Mouse (Mus musculus) adrenal gland, postnatal 36 days (tissue): ENCODE results near the gene Tceal1. TPM values are rescaled to one million over a fixed set of nuclear protein-coding genes. Genes with fewer than 3 reads are reported as not detected.
"Not testable (repeated sequence)": the region's sequence is repeated elsewhere in the genome, so short reads cannot be mapped to it uniquely, and the experiment has no call there.

Source experiments
- DNase-seq, 2 experiments: peaks; one replicate each; pipeline ENCODE4 v3.0.0; 2021; ENCODE audit warnings: mixed read lengths in 1 of 2
- long read RNA-seq, 2 experiments: library from polyadenylated mRNA; stranded (forward); transcript quantifications; one replicate each; pipeline ENCODE4 v2.0.0; 2021; ENCODE audit warnings: borderline sequencing depth in 2 of 2
- total RNA-seq, 2 experiments: library from RNA; stranded (reverse); gene quantifications; 2 replicates each; pipeline ENCODE4 v1.2.3; 2021

The Tceal1 gene
- total RNA-seq = 10 to 100 TPM; 12.6 to 14.0 TPM
- long read RNA-seq, experiment 1, transcript Tceal1-201 (2 exons, 2,803 nt) = major isoform, 27 of 31 reads
- long read RNA-seq, experiment 1, partial matches to known transcripts = 2 of 31 reads
- long read RNA-seq, experiment 1, other reads (novel, unspliced or antisense) = 2 of 31 reads
- long read RNA-seq, experiment 2, transcript Tceal1-201 (2 exons, 2,803 nt) = major isoform, 8 of 9 reads
- long read RNA-seq, experiment 2, partial matches to known transcripts = 0 of 9 reads
- long read RNA-seq, experiment 2, other reads (novel, unspliced or antisense) = 1 of 9 reads

DNA sequence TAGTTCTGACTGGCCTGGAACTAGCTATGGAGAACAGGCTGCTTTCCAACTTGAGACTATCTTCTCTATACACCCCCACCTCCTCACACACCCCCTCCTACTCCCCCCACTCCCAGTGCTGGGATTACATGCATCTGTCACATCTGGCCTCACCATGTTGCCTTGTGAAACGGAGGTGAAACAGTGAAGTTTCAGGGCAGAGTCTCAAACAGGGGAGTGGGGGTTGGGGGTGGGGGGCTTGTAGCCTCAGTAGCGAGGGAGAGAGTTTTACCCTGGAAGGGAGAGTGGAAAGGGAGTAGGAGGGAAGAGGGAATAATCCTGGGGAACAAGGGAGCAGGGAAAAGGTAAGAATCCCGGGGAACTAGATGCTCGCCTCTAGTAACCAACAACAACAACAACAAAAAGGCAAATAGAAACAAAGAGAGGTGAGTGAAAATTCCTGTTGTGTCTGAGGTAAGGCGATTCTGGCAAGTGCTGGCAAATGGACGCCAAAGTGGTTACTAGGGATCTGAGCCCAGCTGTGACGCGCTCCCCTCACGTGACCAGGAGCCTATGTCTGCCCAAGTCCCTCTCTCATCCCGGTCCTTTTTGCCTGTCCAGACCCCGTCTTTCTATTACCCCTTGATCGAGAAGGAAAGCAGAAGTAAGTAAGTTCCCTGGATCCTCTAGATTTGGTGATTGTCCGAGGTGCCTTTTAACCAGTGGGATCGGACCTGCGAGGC, at the start of gene Tceal1:
Gene Tceal1, plus strand, starts transcription at position 537 of the 722 bp plus-strand sequence.
- peak; percentile 68 to 78 for DNase-seq

DNA sequence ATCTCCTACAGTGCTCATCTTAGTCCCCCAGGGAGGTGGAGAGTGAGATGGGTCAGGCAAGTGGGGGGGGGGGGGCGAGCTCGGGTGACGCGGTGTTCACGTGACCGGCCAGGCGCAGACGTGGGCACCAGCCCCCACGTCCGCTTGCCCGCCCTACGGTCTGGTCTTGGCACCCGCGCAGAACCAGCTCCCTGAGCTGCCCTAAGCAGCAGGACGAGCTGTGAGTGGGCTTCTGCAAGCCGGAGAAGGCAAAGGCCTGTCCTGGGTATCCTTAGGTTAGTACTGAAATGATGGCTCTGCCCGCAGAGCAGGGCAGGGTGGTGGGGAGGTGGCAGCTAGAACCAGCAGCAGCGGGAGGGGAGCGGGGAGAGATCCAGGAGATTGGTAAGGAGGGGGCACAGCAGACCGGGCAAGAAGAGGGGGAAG, 41.5 kb upstream of the Tceal1 start:
- peak; percentile 18 to 27 for DNase-seq

DNA sequence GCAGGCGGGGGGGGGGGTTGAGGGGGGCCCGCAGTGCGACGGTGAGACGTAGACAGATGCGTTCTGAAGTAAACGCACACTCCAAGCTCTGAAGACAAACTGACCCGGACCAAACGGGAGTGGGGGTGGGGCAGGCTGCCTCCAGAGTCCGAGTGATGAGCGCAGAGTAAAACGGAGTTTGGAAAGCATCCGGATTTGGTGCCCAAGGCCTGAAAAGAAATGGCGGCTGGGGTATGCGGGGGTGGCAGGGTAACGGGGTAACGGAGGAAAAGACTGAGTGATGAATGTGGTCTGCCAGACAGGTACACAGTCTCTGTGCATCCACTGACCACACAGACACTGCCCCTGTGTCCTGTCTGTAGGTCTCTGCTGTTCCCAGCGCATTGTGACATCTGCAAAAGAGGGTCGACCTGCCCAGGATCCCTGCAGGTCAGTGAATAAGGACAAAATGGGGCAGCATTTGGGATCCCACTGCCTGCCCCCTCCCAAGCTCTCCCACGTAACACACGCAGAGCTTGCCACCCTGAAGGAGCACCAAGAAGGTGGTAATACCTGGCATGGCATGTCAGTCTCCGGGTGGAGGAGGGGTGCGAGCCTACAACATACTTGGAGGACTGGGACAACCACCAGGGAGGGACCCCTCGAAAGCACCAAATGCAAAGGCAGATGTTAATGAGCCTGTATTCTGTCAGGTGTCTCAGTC, 40.9 kb upstream of the Tceal1 start:
- peak; percentile 24 to 43 for DNase-seq

DNA sequence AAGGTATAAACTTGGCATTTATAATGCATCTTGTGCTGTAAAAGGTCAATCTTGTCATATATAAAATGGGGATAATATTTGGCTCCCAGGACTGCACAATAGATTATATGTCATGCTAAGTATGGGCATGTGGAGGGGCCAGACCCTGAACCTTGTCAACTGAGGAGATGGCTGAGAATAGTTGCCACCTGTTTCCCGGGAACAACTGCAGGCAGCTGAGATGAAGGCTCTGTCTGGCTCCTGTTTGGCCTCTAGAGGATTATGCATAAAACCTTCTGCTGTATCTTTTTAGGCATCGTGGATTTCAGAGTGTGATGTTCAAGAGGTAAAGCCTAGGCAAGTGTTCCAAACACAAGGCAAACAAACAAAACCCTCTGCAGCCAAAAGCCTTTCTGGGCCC, 39.0 kb upstream of the Tceal1 start:
- no peak for DNase-seq

DNA sequence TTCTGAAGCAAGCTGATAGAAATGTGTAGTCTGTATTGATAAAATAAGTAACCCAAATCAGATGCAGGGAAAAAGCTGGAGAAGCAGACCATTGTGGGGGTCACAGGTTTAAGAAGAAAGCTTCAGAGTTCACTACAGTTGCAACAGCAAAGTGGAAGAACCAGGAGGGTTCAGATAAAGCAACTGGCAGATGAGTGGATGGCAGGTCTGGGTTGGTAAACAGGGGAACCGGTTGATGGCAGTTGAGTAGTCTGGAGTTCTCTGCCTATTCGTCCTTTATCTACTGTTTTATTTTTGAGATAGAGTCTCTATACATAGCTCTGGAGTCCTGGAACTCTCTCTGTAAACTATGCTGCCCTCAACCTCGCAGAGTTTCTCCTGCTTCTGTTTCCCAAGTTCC, 26.8 kb upstream of the Tceal1 start:
- no peak for DNase-seq

DNA sequence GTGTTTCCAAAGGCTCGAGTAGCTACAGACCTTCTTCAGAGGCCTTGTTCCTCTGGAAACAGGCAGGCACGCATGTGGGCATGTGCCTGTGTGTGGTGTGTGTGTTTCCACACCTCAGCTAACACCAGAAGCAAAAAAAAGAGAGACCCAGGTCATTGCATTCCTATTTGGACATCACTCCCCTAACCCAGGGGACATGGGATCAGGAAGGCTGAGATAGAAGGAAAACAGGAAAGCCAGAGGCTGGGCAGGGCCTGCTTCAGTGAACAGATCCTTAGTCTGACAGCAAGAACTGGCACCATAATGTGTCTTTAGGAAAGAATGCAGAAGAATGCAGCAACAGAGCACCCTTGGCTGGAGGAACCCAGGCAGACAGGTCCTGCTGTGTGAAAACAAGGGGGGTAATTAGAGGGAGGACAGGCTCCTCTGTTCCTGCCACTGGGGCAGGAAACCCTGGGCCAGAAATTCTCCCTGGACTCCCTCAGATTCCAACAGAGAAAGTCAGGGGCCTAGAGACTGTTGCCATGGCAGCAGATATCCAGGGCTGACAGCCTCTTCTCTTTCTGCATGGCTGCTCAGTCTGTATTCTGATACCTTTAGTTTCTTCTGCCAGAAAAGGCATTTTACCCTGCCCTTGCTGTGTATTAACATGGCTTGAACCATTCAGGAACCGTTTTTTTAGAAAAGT, 16.0 kb upstream of the Tceal1 start:
- not testable (repeated sequence) for DNase-seq

DNA sequence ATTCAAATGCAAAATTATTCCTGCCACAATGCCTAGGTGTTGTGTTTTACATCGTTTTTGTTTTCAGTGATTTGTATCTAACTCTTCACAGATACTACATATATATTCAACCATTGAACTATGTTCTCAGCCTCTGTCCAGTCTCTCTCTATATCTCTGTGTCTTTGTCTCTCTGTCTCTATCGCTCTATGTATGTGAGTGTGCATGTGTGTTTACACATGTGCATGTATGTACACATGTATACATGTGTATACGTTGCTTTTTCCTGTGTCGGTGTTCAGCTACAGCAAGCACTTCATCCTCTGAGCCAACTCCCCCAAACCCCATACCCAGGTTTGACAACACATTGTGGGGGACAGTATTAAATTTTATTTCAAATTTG, 15.5 kb upstream of the Tceal1 start:
- no peak for DNase-seq

DNA sequence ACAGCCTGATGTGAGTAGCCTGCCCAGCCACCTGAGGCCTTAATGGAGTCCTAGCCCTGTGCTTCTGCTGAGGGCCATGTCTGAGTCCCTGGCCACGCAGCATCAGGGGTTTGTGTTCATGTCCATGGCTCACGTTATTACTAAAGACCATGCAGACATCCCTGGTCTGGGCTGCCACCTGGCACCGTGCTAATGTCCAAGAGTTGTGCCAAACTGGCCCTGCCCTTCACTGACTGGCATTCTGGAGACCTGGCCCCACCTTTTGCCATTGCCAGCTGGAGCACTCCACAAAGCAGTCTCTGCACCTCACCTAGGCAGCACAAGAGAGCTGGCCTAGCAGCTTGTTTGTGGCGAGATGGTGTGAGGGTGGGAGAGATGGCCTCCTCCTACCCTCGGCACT, 14.6 kb upstream of the Tceal1 start:
- DNase-seq = no peak

DNA sequence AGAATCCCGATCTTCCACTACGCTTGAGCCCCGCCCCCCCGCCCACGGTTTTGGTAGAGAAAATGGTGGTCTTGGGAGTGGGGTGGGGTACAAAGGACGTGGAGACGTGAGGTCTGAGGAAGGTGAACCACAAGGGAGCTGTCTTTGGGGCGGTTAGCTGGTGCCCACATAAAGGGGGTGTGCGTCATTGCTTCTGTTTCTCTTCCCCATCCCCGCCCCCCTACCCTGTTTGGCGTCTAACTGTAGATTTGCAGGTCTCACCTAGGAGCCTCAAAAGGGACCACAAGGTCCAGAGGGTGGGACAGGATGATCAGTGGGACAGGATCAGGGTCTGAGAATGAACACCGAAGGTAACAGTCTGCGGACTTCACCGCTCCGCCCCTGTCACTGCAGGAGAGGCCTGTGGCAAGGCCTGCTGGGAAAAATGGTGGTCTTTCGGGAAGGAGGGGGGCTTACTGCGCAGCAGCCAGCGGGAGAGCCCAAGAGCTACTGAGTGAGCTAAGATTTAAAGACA, 443 bp downstream of the Tceal1 start:
- peak; percentile 28 to 48 for DNase-seq

DNA sequence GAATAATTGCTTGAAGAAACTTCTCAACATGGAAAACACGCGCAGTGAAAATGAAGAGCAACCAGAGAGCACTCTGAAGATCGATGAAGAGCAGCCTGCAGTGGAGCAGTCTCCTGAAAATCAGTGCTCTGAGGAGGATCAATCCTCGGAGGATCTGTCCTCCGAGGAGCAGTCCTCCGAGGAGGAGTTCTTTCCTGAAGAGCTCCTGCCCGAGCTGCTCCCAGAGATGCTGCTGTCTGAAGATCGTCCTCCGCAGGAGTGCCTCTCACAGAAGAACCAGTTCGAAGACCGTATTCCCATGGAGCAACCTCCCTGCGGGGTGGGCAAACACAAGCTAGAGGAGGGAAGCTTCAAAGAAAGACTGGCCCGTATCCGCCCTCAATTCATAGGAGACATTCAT, 1.0 kb downstream of the Tceal1 start:
- DNase-seq = peak in 1 of 2 experiments; percentile 3

DNA sequence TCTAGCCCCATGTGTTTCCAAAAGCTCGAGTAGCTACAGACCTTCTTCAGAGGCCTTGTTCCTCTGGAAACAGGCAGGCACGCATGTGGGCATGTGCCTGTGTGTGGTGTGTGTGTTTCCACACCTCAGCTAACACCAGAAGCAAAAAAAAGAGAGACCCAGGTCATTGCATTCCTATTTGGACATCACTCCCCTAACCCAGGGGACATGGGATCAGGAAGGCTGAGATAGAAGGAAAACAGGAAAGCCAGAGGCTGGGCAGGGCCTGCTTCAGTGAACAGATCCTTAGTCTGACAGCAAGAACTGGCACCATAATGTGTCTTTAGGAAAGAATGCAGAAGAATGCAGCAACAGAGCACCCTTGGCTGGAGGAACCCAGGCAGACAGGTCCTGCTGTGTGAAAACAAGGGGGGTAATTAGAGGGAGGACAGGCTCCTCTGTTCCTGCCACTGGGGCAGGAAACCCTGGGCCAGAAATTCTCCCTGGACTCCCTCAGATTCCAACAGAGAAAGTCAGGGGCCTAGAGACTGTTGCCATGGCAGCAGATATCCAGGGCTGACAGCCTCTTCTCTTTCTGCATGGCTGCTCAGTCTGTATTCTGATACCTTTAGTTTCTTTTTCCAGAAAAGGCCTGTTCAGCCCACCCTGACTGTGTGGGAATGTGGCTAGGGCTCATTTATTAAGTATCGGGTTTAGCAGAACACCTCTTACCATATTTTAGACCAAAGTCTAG, 7.1 kb downstream of the Tceal1 start:
- not testable (repeated sequence) for DNase-seq

DNA sequence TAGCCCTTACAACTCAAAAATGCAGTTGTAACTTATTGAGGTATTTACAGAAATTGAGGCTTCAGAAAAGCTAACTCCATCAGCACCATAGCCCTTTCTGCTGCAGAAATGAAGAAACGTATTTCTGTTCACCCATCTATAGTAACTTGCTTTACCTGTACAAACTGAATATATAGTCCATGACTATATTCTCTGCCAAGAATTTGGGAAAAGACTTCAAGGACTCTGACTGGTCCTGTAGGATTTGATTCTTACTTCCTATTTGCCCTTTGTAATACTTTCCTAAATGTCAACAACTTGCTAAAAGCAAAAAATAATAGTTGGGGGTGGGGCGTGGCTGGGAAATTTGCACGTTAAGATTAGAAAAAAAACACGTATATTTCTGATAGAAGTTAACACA, 24.2 kb downstream of the Tceal1 start:
- DNase-seq = no peak

DNA sequence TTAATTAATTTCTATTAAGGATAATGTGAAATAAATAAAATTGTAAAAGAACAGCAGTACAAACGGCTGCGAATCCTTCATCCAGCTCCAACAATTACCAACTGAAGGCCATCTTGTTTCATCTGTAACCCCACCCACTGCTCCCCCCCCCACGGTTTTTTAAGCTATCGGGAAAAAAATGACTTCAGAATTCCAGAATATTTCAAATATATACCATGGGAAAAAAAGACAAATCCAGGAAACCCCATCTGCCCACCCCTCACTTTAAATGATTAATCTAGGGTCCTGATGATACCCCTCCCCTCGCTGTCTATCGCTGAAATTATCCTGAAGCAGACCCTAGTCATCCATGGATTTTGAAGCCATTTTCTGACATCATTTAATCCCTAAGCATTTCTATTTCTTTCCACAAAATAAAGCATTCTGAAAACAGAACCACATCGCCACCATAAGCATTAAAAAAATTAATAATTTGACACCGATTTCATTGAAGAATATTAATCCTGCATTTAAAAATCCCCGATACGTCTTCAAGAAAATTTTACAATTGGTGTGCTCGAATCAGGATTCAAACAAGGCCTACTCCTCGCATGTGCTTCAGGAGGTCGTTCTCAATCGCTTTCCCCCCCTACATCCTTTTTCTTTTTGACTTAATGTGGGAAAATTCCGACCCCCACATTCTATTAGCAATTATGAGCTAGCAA, 32.5 kb downstream of the Tceal1 start:
- DNase-seq = no peak

DNA sequence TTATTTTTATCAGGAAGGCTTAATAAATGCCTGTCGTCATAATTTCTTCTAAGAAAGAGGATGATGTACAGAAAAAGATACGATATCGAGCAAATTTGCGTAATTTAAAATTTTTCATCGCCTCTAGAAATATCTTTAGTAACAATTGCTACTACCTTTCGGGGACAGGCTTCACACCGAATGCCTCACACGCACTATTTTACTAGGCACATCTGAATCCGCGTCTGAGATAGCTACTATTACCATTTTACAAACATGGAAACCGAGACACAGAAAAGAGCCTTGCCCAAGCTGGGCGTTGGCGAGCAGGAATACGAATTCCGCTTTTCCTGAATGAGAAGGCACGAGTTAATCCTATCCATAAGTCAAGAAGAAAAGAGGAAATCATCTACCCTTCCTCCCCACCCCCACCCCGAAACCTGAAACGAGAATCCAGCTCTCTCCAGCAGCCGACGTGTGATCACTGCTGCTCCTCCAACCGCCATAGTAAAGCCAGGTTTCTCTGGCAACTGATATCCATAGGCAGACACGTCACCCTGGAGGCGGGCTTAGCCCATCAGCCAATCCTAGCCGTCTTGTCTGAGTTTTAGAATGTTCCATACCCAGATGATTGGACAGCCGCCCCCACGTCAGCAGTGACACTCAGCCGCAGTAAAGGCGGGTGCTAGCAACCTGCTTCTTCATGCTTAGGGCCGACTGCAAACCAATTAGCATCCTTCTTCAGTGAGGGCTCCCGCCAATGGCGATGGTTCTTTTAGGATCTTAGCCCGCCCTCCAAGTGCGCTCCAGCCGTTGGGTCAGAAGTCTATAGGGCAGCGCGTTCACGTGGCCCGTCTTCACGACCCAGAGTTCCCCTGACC, 33.2 kb downstream of the Tceal1 start:
- DNase-seq = peak; percentile 91 to 92

DNA sequence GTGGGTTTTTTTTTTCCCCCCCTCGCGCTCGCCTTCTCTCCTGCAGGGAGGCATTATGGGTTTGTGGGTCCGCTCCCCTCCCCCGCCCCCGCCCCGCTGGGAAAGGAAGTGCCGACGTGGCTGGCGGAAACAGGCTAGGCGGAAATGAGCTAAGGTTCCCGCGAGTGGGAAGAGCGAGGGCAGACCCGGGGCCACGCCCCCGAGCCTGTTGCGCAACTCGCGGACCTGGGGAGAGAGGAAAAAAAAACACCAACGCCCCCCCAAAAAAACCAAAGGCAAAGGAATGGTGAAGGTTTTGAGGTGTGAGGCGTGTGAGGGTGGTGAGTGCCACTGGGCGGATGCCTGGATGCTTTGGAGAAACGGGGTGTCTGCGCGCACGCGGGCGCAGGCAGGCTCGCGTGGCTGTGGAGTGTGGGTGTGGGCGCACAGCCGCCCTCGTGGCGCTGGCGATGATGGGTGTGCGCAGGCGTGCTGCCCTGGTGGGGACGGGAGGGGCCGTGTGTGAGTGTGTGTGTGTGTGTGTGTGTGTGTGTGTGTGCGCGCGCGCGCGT, 33.9 kb downstream of the Tceal1 start:
- DNase-seq = peak; percentile 89 to 92

DNA sequence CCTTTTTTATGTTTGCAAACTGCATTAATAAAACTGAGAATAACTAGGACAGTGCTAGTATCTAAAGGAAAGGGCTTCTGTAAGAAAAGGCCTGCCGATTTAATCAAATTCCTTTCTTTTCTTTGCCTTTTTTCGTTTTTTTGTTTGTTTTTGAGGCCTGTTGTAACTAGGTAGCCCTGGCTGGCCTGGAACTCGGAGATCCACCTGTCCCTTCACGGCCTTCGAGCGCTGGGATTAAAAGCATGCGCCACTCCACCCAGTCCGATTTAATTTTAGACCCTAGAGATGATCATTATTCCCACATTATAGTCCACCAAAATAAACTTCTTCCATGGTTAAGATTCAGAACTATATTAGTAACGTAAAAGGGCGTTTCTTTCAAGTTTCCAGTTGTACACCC, 34.5 kb downstream of the Tceal1 start:
- no peak for DNase-seq

DNA sequence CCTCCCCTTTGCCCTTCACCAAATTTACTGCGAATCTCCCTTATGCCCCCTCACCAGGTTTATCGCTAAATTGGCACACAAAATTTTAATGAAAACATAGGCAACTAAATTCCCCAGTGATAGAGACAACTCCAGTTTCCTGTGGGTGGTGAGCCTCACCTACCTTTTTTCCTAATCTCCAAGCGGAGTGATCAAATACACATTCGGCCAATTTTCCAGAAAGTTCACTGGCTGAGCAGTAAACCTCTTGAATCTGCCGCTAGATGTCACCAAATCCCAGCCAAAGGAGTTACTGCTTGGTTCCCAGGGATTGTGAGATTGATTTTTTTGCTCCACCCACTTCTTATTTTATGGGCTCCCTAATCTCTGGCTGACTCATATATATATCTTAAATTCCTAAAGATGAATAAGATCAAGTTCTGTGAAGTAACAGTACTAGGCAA, 34.9 kb downstream of the Tceal1 start:
- DNase-seq = peak; percentile 47 to 75

DNA sequence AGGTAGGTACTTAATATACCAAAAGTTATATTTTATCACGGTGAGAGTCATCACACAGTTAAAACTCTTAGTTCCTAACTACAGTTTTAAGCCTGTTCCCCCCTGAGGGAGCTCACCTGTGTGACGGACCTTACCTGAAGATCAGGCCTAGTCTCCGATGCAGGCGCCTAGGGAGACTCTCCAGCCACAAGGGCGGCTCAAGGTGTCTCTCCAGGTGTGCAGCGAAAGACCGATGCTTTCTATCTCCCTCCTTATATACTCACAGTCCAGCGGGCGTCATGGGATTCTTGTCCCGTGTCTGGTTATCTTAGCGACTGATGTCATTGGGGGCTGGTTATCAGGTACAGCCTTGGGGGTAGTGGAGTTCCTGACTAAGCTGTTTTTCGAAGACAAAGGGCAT, 35.7 kb downstream of the Tceal1 start, which contains the start of gene Morf4l2:
Gene Morf4l2, minus strand, starts transcription at position 232 of the 400 bp plus-strand sequence.
- no peak for DNase-seq

DNA sequence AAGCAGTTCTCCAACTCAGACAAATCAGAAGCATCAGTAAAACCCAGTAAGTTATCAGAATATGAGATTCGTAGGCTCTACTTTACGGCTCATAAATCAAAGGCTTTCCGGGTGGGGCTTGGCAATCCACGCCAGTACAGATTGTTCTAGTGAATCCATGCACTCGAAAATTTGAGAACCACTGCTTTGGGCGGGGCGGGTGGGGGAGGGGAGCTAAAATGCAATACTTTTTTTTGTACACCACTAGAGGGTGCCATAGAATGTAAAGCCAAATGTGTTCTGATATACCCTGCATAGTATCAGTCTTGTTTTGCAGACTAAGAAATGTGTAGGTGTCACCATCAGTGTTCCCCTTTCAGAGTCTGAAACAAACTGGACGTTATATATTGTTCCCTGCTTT, 36.9 kb downstream of the Tceal1 start:
- no peak for DNase-seq
